Mouse (Mus musculus) mesoderm, embryonic 11.5 days (tissue): Measurements from ENCODE around the gene Luc7l3.
"Not testable (repeated sequence)": the region's sequence is repeated elsewhere in the genome, so short reads cannot be mapped to it uniquely, and the experiment has no call there.

ENCODE experiments used
- DNase-seq: peaks from one replicate; pipeline ENCODE4 v3.0.0-alpha.2; 2012; ENCODE audit warnings: low read depth, low spot score

The Luc7l3 gene

GRCm38 (mm10) chr11:94294996-94295845 is 26.6 kb downstream of the Luc7l3 start:
- no peak for DNase-seq

GRCm38 (mm10) chr11:94290062-94290740 is 31.6 kb downstream of the Luc7l3 start:
- no peak for DNase-seq

GRCm38 (mm10) chr11:94287105-94287504 is 34.7 kb downstream of the Luc7l3 start:
- DNase-seq: no peak

GRCm38 (mm10) chr11:94285886-94286574 is 35.8 kb downstream of the Luc7l3 start:
- DNase-seq: no peak

GRCm38 (mm10) chr11:94283536-94284099 is 38.2 kb downstream of the Luc7l3 start:
- no peak for DNase-seq

GRCm38 (mm10) chr11:94282291-94282690 is 39.5 kb downstream of the Luc7l3 start:
- no peak for DNase-seq

GRCm38 (mm10) chr11:94281199-94282181 is 40.3 kb downstream of the Luc7l3 start, which contains the start of gene Gm21885:
TSS of gene Gm21885 (plus strand) at chr11:94281873.
- DNase-seq: no peak

GRCm38 (mm10) chr11:94276869-94277337 is 44.9 kb downstream of the Luc7l3 start:
- DNase-seq: peak; percentile 95

- DNase-seq: no peak
Observed at GRCm38 (mm10) chr11:94275686-94276085, 46.1 kb downstream of the Luc7l3 start.

- DNase-seq: no peak
Observed at GRCm38 (mm10) chr11:94275226-94275625, 46.6 kb downstream of the Luc7l3 start.

- no peak for DNase-seq
Observed at GRCm38 (mm10) chr11:94274206-94274867, 47.5 kb downstream of the Luc7l3 start.

- DNase-seq: no peak
Observed at GRCm38 (mm10) chr11:94272960-94273927, 48.5 kb downstream of the Luc7l3 start.

GRCm38 (mm10) chr11:94271015-94271414 is 50.8 kb downstream of the Luc7l3 start:
- no peak for DNase-seq

GRCm38 (mm10) chr11:94269906-94270305 is 51.9 kb downstream of the Luc7l3 start:
- DNase-seq: no peak

GRCm38 (mm10) chr11:94268761-94269160 is 53.0 kb downstream of the Luc7l3 start:
- no peak for DNase-seq

- DNase-seq: not testable (repeated sequence)
Observed at GRCm38 (mm10) chr11:94266155-94266554, 55.6 kb downstream of the Luc7l3 start.

GRCm38 (mm10) chr11:94265134-94265785 is 56.5 kb downstream of the Luc7l3 start:
- peak; percentile 82 for DNase-seq
